Mouse (Mus musculus): ENCODE measurements at regions not wholly inside any gene's neighbourhood (a gene's known extent, or its start where the extent isn't known, plus 50 kb on each side); places are given as distances from the start of the nearest gene placed in this dataset.
"Not testable (repeated sequence)": the region's sequence is repeated elsewhere in the genome, so short reads cannot be mapped to it uniquely, and the experiment has no call there.

- Histone ChIP-seq H3K27me3 (ENCODE audit: control insufficient read depth, insufficient read depth, insufficient read length) (no peaks in the 10 kb centered on the region), H3K4me2 (ENCODE audit: low read depth) (no peak overlapping the region), H3K36me3 (ENCODE audit: control insufficient read depth, insufficient read depth) (no peaks in the 10 kb centered on the region), H3K79me2 (ENCODE audit: control insufficient read depth, insufficient read depth) (no peaks in the 10 kb centered on the region), H3K4me3 (no peak overlapping the region), H3ac (ENCODE audit: control insufficient read depth, insufficient read length) (no peak overlapping the region)
- no peak for TF ChIP-seq USF1 (IDR thresholded peaks at IDR 0.05; ENCODE audit: low read depth)
- TF ChIP-seq REST (IDR thresholded peaks at IDR 0.05; ENCODE audit: insufficient read depth, insufficient read length), result no peak
- TF ChIP-seq POLR2A (IDR thresholded peaks at IDR 0.05; ENCODE audit: insufficient read length, low read depth), result no peak
These were observed 232.3 kb downstream of the Ppp1r3a start for GRCm38 (mm10) chr6:14522742-14523141.

GRCm38 (mm10) chr6:14521321-14521720, 233.8 kb downstream of the Ppp1r3a start:
- Histone ChIP-seq H3K27me3 (ENCODE audit: control insufficient read depth, insufficient read depth, insufficient read length) (no peaks in the 10 kb centered on the region), H3K36me3 (ENCODE audit: control insufficient read depth, insufficient read depth) (no peaks in the 10 kb centered on the region), H3K4me2 (ENCODE audit: low read depth) (no peak overlapping the region), H3K4me3 (no peak overlapping the region), H3K79me2 (ENCODE audit: control insufficient read depth, insufficient read depth) (no peaks in the 10 kb centered on the region), H3ac (ENCODE audit: control insufficient read depth, insufficient read length) (no peak overlapping the region)
- TF ChIP-seq E2F4 (IDR thresholded peaks at IDR 0.05; ENCODE audit: insufficient read depth), result no peak
- TF ChIP-seq SRF (IDR thresholded peaks at IDR 0.05; ENCODE audit: control insufficient read depth, insufficient read length, low read depth), result no peak
- no peak for TF ChIP-seq POLR2A (IDR thresholded peaks at IDR 0.05; ENCODE audit: insufficient read length, low read depth)
- no peak for TF ChIP-seq REST (IDR thresholded peaks at IDR 0.05; ENCODE audit: insufficient read depth, insufficient read length)
- no peak for TF ChIP-seq MYOG (IDR thresholded peaks at IDR 0.05; ENCODE audit: control insufficient read depth in 1 of 3, insufficient read depth in 1 of 3, insufficient read length in 2 of 3, low read depth in 2 of 3)
- TF ChIP-seq TCF3 (IDR thresholded peaks at IDR 0.05; ENCODE audit: insufficient read length, low read depth), result no peak
- no peak for TF ChIP-seq MAX (IDR thresholded peaks at IDR 0.05; ENCODE audit: low read depth)
- no peak for TF ChIP-seq CEBPB (IDR thresholded peaks at IDR 0.05; ENCODE audit: insufficient read depth, poor library complexity, severe bottlenecking)
- no peak for TF ChIP-seq TCF12 (IDR thresholded peaks at IDR 0.05; ENCODE audit: insufficient read depth, poor library complexity, severe bottlenecking)
- TF ChIP-seq USF1 (IDR thresholded peaks at IDR 0.05; ENCODE audit: low read depth), result no peak
- TF ChIP-seq MYOD1 (IDR thresholded peaks at IDR 0.05; ENCODE audit: control insufficient read depth in 1 of 3, insufficient read length in 2 of 3, low read depth in 2 of 3), result no peak
- no peak for TF ChIP-seq POLR2AphosphoS2 (IDR thresholded peaks at IDR 0.05; ENCODE audit: insufficient read length, low read depth)

- no peaks in the 10 kb centered on the region for H3K27me3 ChIP-seq (ENCODE audit: control insufficient read depth, insufficient read depth, insufficient read length)
- no peak overlapping the region for H3K4me2 ChIP-seq (ENCODE audit: low read depth)
- no peak overlapping the region for H3K4me3 ChIP-seq
- H3K79me2 ChIP-seq (ENCODE audit: control insufficient read depth, insufficient read depth), result no peaks in the 10 kb centered on the region
- H3K36me3 ChIP-seq (ENCODE audit: control insufficient read depth, insufficient read depth), result no peaks in the 10 kb centered on the region
- TF ChIP-seq MYOG (IDR thresholded peaks at IDR 0.05; ENCODE audit: control insufficient read depth in 1 of 3, insufficient read depth in 1 of 3, insufficient read length in 2 of 3, low read depth in 2 of 3) (no peak), POLR2AphosphoS2 (IDR thresholded peaks at IDR 0.05; ENCODE audit: insufficient read length, low read depth) (no peak), POLR2A (IDR thresholded peaks at IDR 0.05; ENCODE audit: insufficient read length, low read depth) (no peak), REST (IDR thresholded peaks at IDR 0.05; ENCODE audit: insufficient read depth, insufficient read length) (no peak)
- H3ac ChIP-seq (ENCODE audit: control insufficient read depth, insufficient read length), result no peak overlapping the region
These were observed 250.9 kb downstream of the Ppp1r3a start for GRCm38 (mm10) chr6:14504171-14504570.

- no peak overlapping the region for H3ac ChIP-seq (ENCODE audit: control insufficient read depth, insufficient read length)
- no peaks in the 10 kb centered on the region for H3K27me3 ChIP-seq (ENCODE audit: control insufficient read depth, insufficient read depth, insufficient read length)
- no peak overlapping the region for H3K4me2 ChIP-seq (ENCODE audit: low read depth)
- no peak for TF ChIP-seq POLR2A (IDR thresholded peaks at IDR 0.05; ENCODE audit: insufficient read length, low read depth)
- TF ChIP-seq MAX (IDR thresholded peaks at IDR 0.05; ENCODE audit: low read depth), result no peak
- TF ChIP-seq SRF (IDR thresholded peaks at IDR 0.05; ENCODE audit: control insufficient read depth, insufficient read length, low read depth), result no peak
- no peak for TF ChIP-seq POLR2AphosphoS2 (IDR thresholded peaks at IDR 0.05; ENCODE audit: insufficient read length, low read depth)
- TF ChIP-seq MYOD1 (IDR thresholded peaks at IDR 0.05; ENCODE audit: control insufficient read depth in 1 of 3, insufficient read length in 2 of 3, low read depth in 2 of 3), result no peak
- no peak for TF ChIP-seq CEBPB (IDR thresholded peaks at IDR 0.05; ENCODE audit: insufficient read depth, poor library complexity, severe bottlenecking)
- TF ChIP-seq E2F4 (IDR thresholded peaks at IDR 0.05; ENCODE audit: insufficient read depth), result no peak
- TF ChIP-seq REST (IDR thresholded peaks at IDR 0.05; ENCODE audit: insufficient read depth, insufficient read length), result no peak
- no peak for TF ChIP-seq TCF12 (IDR thresholded peaks at IDR 0.05; ENCODE audit: insufficient read depth, poor library complexity, severe bottlenecking)
- TF ChIP-seq TCF3 (IDR thresholded peaks at IDR 0.05; ENCODE audit: insufficient read length, low read depth), result no peak
- TF ChIP-seq USF1 (IDR thresholded peaks at IDR 0.05; ENCODE audit: low read depth), result no peak
- H3K4me3 ChIP-seq, result no peak overlapping the region
- H3K79me2 ChIP-seq (ENCODE audit: control insufficient read depth, insufficient read depth), result no peaks in the 10 kb centered on the region
- H3K36me3 ChIP-seq (ENCODE audit: control insufficient read depth, insufficient read depth), result no peaks in the 10 kb centered on the region
These were observed 254.4 kb downstream of the Ppp1r3a start for GRCm38 (mm10) chr6:14500663-14501062.

- H3ac ChIP-seq (ENCODE audit: control insufficient read depth, insufficient read length); H3K36me3 ChIP-seq (ENCODE audit: control insufficient read depth, insufficient read depth); H3K4me2 ChIP-seq (ENCODE audit: low read depth); H3K4me3 ChIP-seq; H3K27me3 ChIP-seq (ENCODE audit: control insufficient read depth, insufficient read depth, insufficient read length); H3K79me2 ChIP-seq (ENCODE audit: control insufficient read depth, insufficient read depth): not testable (repeated sequence)
These were observed 255.2 kb downstream of the Ppp1r3a start for GRCm38 (mm10) chr6:14499882-14500281.

GRCm38 (mm10) chr6:14486642-14487041, 268.4 kb downstream of the Ppp1r3a start:
- not testable (repeated sequence) for H3K36me3 ChIP-seq (ENCODE audit: control insufficient read depth, insufficient read depth); H3K4me2 ChIP-seq (ENCODE audit: low read depth); H3K4me3 ChIP-seq; H3K27me3 ChIP-seq (ENCODE audit: control insufficient read depth, insufficient read depth, insufficient read length); H3ac ChIP-seq (ENCODE audit: control insufficient read depth, insufficient read length); H3K79me2 ChIP-seq (ENCODE audit: control insufficient read depth, insufficient read depth)
